Mouse (Mus musculus) forebrain, embryonic 13.5 days (tissue): ENCODE measurements at regions not wholly inside any gene's neighbourhood (a gene's known extent, or its start where the extent isn't known, plus 50 kb on each side); places are given as distances from the start of the nearest gene placed in this dataset.

Source experiments
- ATAC-seq: fragments of 200-750 bp; cut with Nextera tagmentation; 2 replicates; pipeline ENCODE4 v1.8.0; 2017
- H3K27ac ChIP-seq: fragments of 300-500 bp; sonication (generic); 2 replicates; pipeline ENCODE4 v1.5.1; 2015; ENCODE audit warnings: inconsistent platforms, mild to moderate bottlenecking, moderate library complexity
- H3K27me3 ChIP-seq: fragments of 300-500 bp; sonication (generic); 2 replicates; pipeline ENCODE4 v1.6.1; 2015; ENCODE audit warnings: mild to moderate bottlenecking, inconsistent platforms
- H3K36me3 ChIP-seq: fragments of 300-500 bp; sonication (generic); 2 replicates; pipeline ENCODE4 v1.6.1; 2015; ENCODE audit warnings: mild to moderate bottlenecking, inconsistent platforms; ENCODE audit not compliant: poor library complexity, severe bottlenecking
- H3K4me1 ChIP-seq: fragments of 300-500 bp; sonication (generic); 2 replicates; pipeline ENCODE4 v1.6.1; 2015; ENCODE audit warnings: inconsistent platforms
- H3K4me2 ChIP-seq: fragments of 300-500 bp; sonication (generic); 2 replicates; pipeline ENCODE4 v1.6.1; 2015; ENCODE audit warnings: inconsistent platforms, mild to moderate bottlenecking, moderate library complexity
- H3K4me3 ChIP-seq: fragments of 300-500 bp; sonication (generic); 2 replicates; pipeline ENCODE4 v1.5.1; 2015; ENCODE audit warnings: mild to moderate bottlenecking, inconsistent platforms
- H3K9ac ChIP-seq: fragments of 300-500 bp; sonication (generic); 2 replicates; pipeline ENCODE4 v1.6.1; 2015; ENCODE audit warnings: mild to moderate bottlenecking, inconsistent platforms
- H3K9me3 ChIP-seq: fragments of 300-500 bp; sonication (generic); replicated peaks from 2 replicates; pipeline ENCODE4 v1.6.1; 2016; ENCODE audit warnings: inconsistent platforms
- WGBS: fragments of 180-500 bp; shearing (Covaris S2); methylation state at CpG from one replicate; pipeline ENCODE4 v1.1.7; 2015; 5-methylcytosine and 5-hydroxymethylcytosine counted together

- Histone ChIP-seq H3K4me3 (no peak overlapping the region), H3K27me3 (no peaks in the 10 kb centered on the region)
- WGBS = 43% methylated on average over 8 of the region's 8 CpGs
These were observed 90.2 kb upstream of the Armc2 start for GRCm38 (mm10) chr10:42108294-42109014.

GRCm38 (mm10) chr10:42107437-42108293 is 89.4 kb upstream of the Armc2 start:
- 86% methylated on average over 12 of the region's 12 CpGs for WGBS
- H3K4me3 ChIP-seq = no peak overlapping the region
- H3K4me1 ChIP-seq = peaks cover 8% of the 10 kb centered on the region
- no peaks in the 10 kb centered on the region for H3K9me3 ChIP-seq
- no peaks in the 10 kb centered on the region for H3K27me3 ChIP-seq
- H3K36me3 ChIP-seq = no peaks in the 10 kb centered on the region
- no peak for ATAC-seq
- no peak overlapping the region for H3K9ac ChIP-seq
- no peak overlapping the region for H3K27ac ChIP-seq
- H3K4me2 ChIP-seq = no peak overlapping the region

More at GRCm38 (mm10) chr10:42108294-42109014, 90.2 kb upstream of the Armc2 start:
- H3K27ac ChIP-seq = no peak overlapping the region
- H3K4me1 ChIP-seq = peaks cover 8% of the 10 kb centered on the region
- H3K4me2 ChIP-seq = no peak overlapping the region
- no peaks in the 10 kb centered on the region for H3K9me3 ChIP-seq
- H3K9ac ChIP-seq = no peak overlapping the region
- ATAC-seq = no peak
- H3K36me3 ChIP-seq = no peaks in the 10 kb centered on the region

- H3K4me2 ChIP-seq = no peak overlapping the region
- H3K27me3 ChIP-seq = no peaks in the 10 kb centered on the region
These were observed 88.4 kb upstream of the Armc2 start for GRCm38 (mm10) chr10:42106611-42107010.

GRCm38 (mm10) chr10:42105083-42105482 is 86.8 kb upstream of the Armc2 start:
- H3K4me2 ChIP-seq = no peak overlapping the region
- ATAC-seq = no peak
- WGBS = 92% methylated on average over 7 of the region's 7 CpGs
- no peak overlapping the region for H3K4me3 ChIP-seq
- H3K27ac ChIP-seq = no peak overlapping the region
- no peak overlapping the region for H3K9ac ChIP-seq
- peaks cover 8% of the 10 kb centered on the region for H3K4me1 ChIP-seq
- no peaks in the 10 kb centered on the region for H3K27me3 ChIP-seq
- no peaks in the 10 kb centered on the region for H3K36me3 ChIP-seq
- H3K9me3 ChIP-seq = no peaks in the 10 kb centered on the region

More at GRCm38 (mm10) chr10:42106611-42107010, 88.4 kb upstream of the Armc2 start:
- H3K9me3 ChIP-seq = no peaks in the 10 kb centered on the region
- H3K9ac ChIP-seq = no peak overlapping the region
- 94% methylated on average over 9 of the region's 9 CpGs for WGBS
- no peak for ATAC-seq
- H3K4me3 ChIP-seq = no peak overlapping the region
- H3K4me1 ChIP-seq = peaks cover 8% of the 10 kb centered on the region
- H3K36me3 ChIP-seq = no peaks in the 10 kb centered on the region
- H3K27ac ChIP-seq = no peak overlapping the region

GRCm38 (mm10) chr10:42102320-42102719 is 84.1 kb upstream of the Armc2 start:
- Histone ChIP-seq H3K27ac (no peak overlapping the region), H3K4me2 (no peak overlapping the region), H3K27me3 (no peaks in the 10 kb centered on the region), H3K4me3 (no peak overlapping the region), H3K36me3 (no peaks in the 10 kb centered on the region), H3K4me1 (no peaks in the 10 kb centered on the region), H3K9me3 (no peaks in the 10 kb centered on the region), H3K9ac (no peak overlapping the region)
- ATAC-seq = no peak
- WGBS = 91% methylated on average over 8 of the region's 8 CpGs

GRCm38 (mm10) chr10:42101096-42101495 is 82.9 kb upstream of the Armc2 start:
- H3K9me3 ChIP-seq = no peaks in the 10 kb centered on the region
- H3K4me1 ChIP-seq = no peaks in the 10 kb centered on the region
- H3K36me3 ChIP-seq = no peaks in the 10 kb centered on the region
- no peak overlapping the region for H3K4me2 ChIP-seq
- no peak overlapping the region for H3K4me3 ChIP-seq
- H3K27me3 ChIP-seq = no peaks in the 10 kb centered on the region
- ATAC-seq = no peak
- H3K27ac ChIP-seq = no peak overlapping the region
- 90% methylated on average over 6 of the region's 6 CpGs for WGBS
- no peak overlapping the region for H3K9ac ChIP-seq

GRCm38 (mm10) chr10:42096924-42097323 is 78.7 kb upstream of the Armc2 start:
- Histone ChIP-seq H3K27ac (no peak overlapping the region), H3K9me3 (no peaks in the 10 kb centered on the region), H3K36me3 (no peaks in the 10 kb centered on the region), H3K4me3 (no peak overlapping the region), H3K4me2 (no peak overlapping the region), H3K4me1 (no peaks in the 10 kb centered on the region), H3K27me3 (0 out of 2 replicates have a peak, but pooled peaks cover 2% of the 10 kb centered on the region), H3K9ac (no peak overlapping the region)
- WGBS = 92% methylated on average over 6 of the region's 6 CpGs
- no peak for ATAC-seq

- whole genome bisulfite sequencing = 94% methylated on average over 10 of the region's 10 CpGs
- H3K36me3 ChIP-seq = no peaks in the 10 kb centered on the region
These were observed 77.7 kb upstream of the Armc2 start for GRCm38 (mm10) chr10:42095986-42096385.

GRCm38 (mm10) chr10:42094274-42095000 is 76.2 kb upstream of the Armc2 start:
- no peak overlapping the region for H3K27ac ChIP-seq
- H3K4me1 ChIP-seq = peaks cover 7% of the 10 kb centered on the region
- no peak overlapping the region for H3K4me2 ChIP-seq
- H3K27me3 ChIP-seq = 0 out of 2 replicates have a peak, but pooled peaks cover 2% of the 10 kb centered on the region
- WGBS = 80% methylated on average over 24 of the region's 24 CpGs
- no peaks in the 10 kb centered on the region for H3K9me3 ChIP-seq
- no peak for ATAC-seq
- no peaks in the 10 kb centered on the region for H3K36me3 ChIP-seq
- H3K4me3 ChIP-seq = no peak overlapping the region
- no peak overlapping the region for H3K9ac ChIP-seq

More at GRCm38 (mm10) chr10:42095986-42096385, 77.7 kb upstream of the Armc2 start:
- no peak overlapping the region for H3K9ac ChIP-seq
- 0 out of 2 replicates have a peak, but pooled peaks cover 2% of the 10 kb centered on the region for H3K27me3 ChIP-seq
- H3K4me1 ChIP-seq = no peaks in the 10 kb centered on the region
- ATAC-seq = no peak
- H3K4me3 ChIP-seq = no peak overlapping the region
- no peak overlapping the region for H3K4me2 ChIP-seq
- no peak overlapping the region for H3K27ac ChIP-seq
- H3K9me3 ChIP-seq = no peaks in the 10 kb centered on the region

GRCm38 (mm10) chr10:42093176-42093759 is 75.0 kb upstream of the Armc2 start:
- Histone ChIP-seq H3K9ac (no peak overlapping the region), H3K4me1 (peaks cover 12% of the 10 kb centered on the region), H3K4me3 (no peak overlapping the region), H3K9me3 (no peaks in the 10 kb centered on the region), H3K4me2 (no peak overlapping the region), H3K27ac (no peak overlapping the region), H3K27me3 (0 out of 2 replicates have a peak, but pooled peaks cover 2% of the 10 kb centered on the region), H3K36me3 (no peaks in the 10 kb centered on the region)
- WGBS = 87% methylated on average over 8 of the region's 8 CpGs
- ATAC-seq = no peak

- Histone ChIP-seq H3K4me3 (no peak overlapping the region), H3K4me2 (no peak overlapping the region), H3K27me3 (0 out of 2 replicates have a peak, but pooled peaks cover 2% of the 10 kb centered on the region), H3K27ac (no peak overlapping the region), H3K4me1 (peaks cover 12% of the 10 kb centered on the region), H3K9ac (no peak overlapping the region), H3K36me3 (no peaks in the 10 kb centered on the region), H3K9me3 (no peaks in the 10 kb centered on the region)
- 66% methylated on average over 6 of the region's 6 CpGs for WGBS
- no peak for ATAC-seq
These were observed 74.3 kb upstream of the Armc2 start for GRCm38 (mm10) chr10:42092500-42092899.
